In the genomic region with DNA sequence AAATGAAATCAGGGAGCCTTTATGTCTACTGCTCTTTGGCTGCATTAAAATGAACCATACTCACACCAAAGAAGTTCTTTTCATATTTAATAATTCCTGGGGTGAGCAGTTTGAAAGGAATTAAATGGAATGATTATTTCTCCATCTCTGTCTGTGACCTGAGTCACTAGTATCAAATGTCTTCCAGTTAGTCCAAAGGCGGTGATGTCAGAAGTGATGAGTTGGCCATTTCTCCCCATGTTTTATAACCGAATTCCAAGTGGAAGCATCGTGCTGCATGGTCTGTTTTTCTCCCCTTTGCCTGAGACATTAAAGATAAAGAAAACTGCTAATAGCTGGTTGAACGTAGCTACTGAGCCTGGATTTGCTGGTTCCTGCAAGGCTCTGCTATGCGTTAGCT, we compare ENCODE assay signal across 23 mouse cellular contexts.
DNase-seq lines count a peak whose midpoint lies in the region; ATAC-seq and TF ChIP-seq lines count a peak whose summit lies in the region.
"Had no signal": no experiment of that assay in that cellular context is flagged by ENCODE, and none has a peak within 500 bp of the region (broad histone marks: within the 10 kb centered on the region; RNA-seq: fewer than 3 reads in every experiment).

No protein-coding gene starts in this region.

- no peaks in the 10 kb centered on the region for H3K4me1 ChIP-seq in limb, embryonic 14.5 days (ENCODE audit: control insufficient read depth, insufficient read depth, low read length)
- no peaks in the 10 kb centered on the region for H3K4me1 ChIP-seq in limb, embryonic 10.5 days
- peaks cover 8% of the 10 kb centered on the region for H3K4me1 ChIP-seq in embryonic fibroblast, embryonic 13.5 days (ENCODE audit: control insufficient read depth, insufficient read depth, low read length)
- H3K4me1 ChIP-seq: embryonic facial prominence, embryonic 12.5 days; embryonic facial prominence, embryonic 15.5 days had no signal

- WGBS in limb, embryonic 14.5 days, result 39% methylated on average over 5 of the region's 5 CpGs
- WGBS in limb, embryonic 10.5 days, result 77% methylated on average over 5 of the region's 5 CpGs

- H3K4me3 ChIP-seq in gastrocnemius, adult 2 months, result no peak overlapping the region
- no peak overlapping the region for H3K4me3 ChIP-seq in limb, embryonic 14.5 days (replicated peaks; ENCODE audit: low read length)
- no peak overlapping the region for H3K4me3 ChIP-seq in limb, embryonic 10.5 days
- H3K4me3 ChIP-seq in embryonic fibroblast, embryonic 13.5 days (ENCODE audit: insufficient read depth, low read length), result no peak overlapping the region
- H3K4me3 ChIP-seq: embryonic facial prominence, embryonic 12.5 days; embryonic facial prominence, embryonic 15.5 days; hindbrain, embryonic 15.5 days had no signal

- H3K27me3 ChIP-seq in limb, embryonic 14.5 days (ENCODE audit: control insufficient read depth, insufficient read depth, low read length), result no peaks in the 10 kb centered on the region
- H3K27me3 ChIP-seq in limb, embryonic 10.5 days (ENCODE audit: low read depth, poor library complexity, severe bottlenecking), result no peaks in the 10 kb centered on the region
- H3K27me3 ChIP-seq: embryonic facial prominence, embryonic 12.5 days; embryonic facial prominence, embryonic 15.5 days; hindbrain, embryonic 15.5 days had no signal

- no peak for ATAC-seq in limb, embryonic 14.5 days (ENCODE audit: low FRiP score, low read depth)
- ATAC-seq: activated CD4-positive, CD25-positive, alpha-beta regulatory T cell, adult 4 months; CD4-positive, CD25-positive, alpha-beta regulatory T cell, adult 4 months; forebrain, postnatal 0 days; intestine, postnatal 0 days had no signal

- DNase-seq in gastrocnemius, adult 2 months, result no peak
- DNase-seq in gastrocnemius, postnatal 10 days, result no peak
- DNase-seq in limb, embryonic 14.5 days (ENCODE audit: low spot score), result peak; percentile 19
- DNase-seq in limb, embryonic 10.5 days (ENCODE audit: low spot score), result no peak
- DNase-seq in cerebellum, adult 18-20 months, result no peak
- DNase-seq in embryo, embryonic 9.5 days (ENCODE audit: extremely low spot score), result no peak
- DNase-seq: adrenal gland, adult 8-10 months; adrenal gland, postnatal 25 days; cerebellum, adult 11 months; cerebellum, adult 8-10 months; cerebellum, postnatal 10 days; cerebellum, postnatal 36 days; forebrain, postnatal 0 days; heart, adult 11 months; kidney, adult 2 months had no signal

- no peaks in the 10 kb centered on the region for H3K36me3 ChIP-seq in limb, embryonic 14.5 days (ENCODE audit: control insufficient read depth, insufficient read depth, low read length)
- no peaks in the 10 kb centered on the region for H3K36me3 ChIP-seq in limb, embryonic 10.5 days
- H3K36me3 ChIP-seq: embryonic facial prominence, embryonic 12.5 days; embryonic facial prominence, embryonic 15.5 days; hindbrain, embryonic 15.5 days had no signal

- peak overlapping the region; percentile 68 for H3K27ac ChIP-seq in gastrocnemius, adult 2 months
- H3K27ac ChIP-seq in limb, embryonic 14.5 days (replicated peaks; ENCODE audit: low read depth, low read length), result no peak overlapping the region
- no peak overlapping the region for H3K27ac ChIP-seq in limb, embryonic 10.5 days
- H3K27ac ChIP-seq in embryonic fibroblast, embryonic 13.5 days (ENCODE audit: insufficient read depth, low read length), result peak overlapping the region; percentile 71
- H3K27ac ChIP-seq: embryonic facial prominence, embryonic 12.5 days; embryonic facial prominence, embryonic 15.5 days; hindbrain, embryonic 15.5 days had no signal

- no peak overlapping the region for H3K4me2 ChIP-seq in limb, embryonic 14.5 days (replicated peaks; ENCODE audit: low read depth, low read length, severe bottlenecking)
- H3K4me2 ChIP-seq: embryonic facial prominence, embryonic 12.5 days; embryonic facial prominence, embryonic 15.5 days; heart, embryonic 11.5 days had no signal

- H3K9me3 ChIP-seq in limb, embryonic 14.5 days (ENCODE audit: control insufficient read depth, low read length), result no peaks in the 10 kb centered on the region
- no peaks in the 10 kb centered on the region for H3K9me3 ChIP-seq in limb, embryonic 10.5 days (replicated peaks)
- H3K9me3 ChIP-seq: embryonic facial prominence, embryonic 12.5 days; embryonic facial prominence, embryonic 15.5 days; hindbrain, embryonic 15.5 days had no signal

- TF ChIP-seq CTCF in gastrocnemius, adult 2 months (IDR thresholded peaks at IDR 0.05), result no peak
- no peak for TF ChIP-seq CTCF in embryonic fibroblast, embryonic 13.5 days (IDR thresholded peaks at IDR 0.05; ENCODE audit: borderline replicate concordance, insufficient read depth, low read length)

- H3K9ac ChIP-seq in limb, embryonic 14.5 days (ENCODE audit: low read depth, low read length, severe bottlenecking), result no peak overlapping the region
- H3K9ac ChIP-seq: embryonic facial prominence, embryonic 12.5 days; embryonic facial prominence, embryonic 15.5 days; forebrain, postnatal 0 days; hindbrain, embryonic 15.5 days had no signal

- no peak for TF ChIP-seq POLR2A in limb, embryonic 14.5 days (IDR thresholded peaks at IDR 0.05; ENCODE audit: borderline replicate concordance, extremely low read depth, insufficient read depth, insufficient read length)
- TF ChIP-seq POLR2A in embryonic fibroblast, embryonic 13.5 days (IDR thresholded peaks at IDR 0.05; ENCODE audit: low read depth, low read length), result no peak

- intact Hi-C loops in gastrocnemius, adult 2 months (cut with DNase I), result no loop called here

Comparison
In these comparisons a context has a peak if more than half of its experiments do, and no peak if none do; other contexts are left out.
1. H3K27ac ChIP-seq: peak in gastrocnemius, adult 2 months (single experiment) and embryonic fibroblast, embryonic 13.5 days (single experiment); none in limb, embryonic 14.5 days (single experiment) and limb, embryonic 10.5 days (single experiment).